Mouse (Mus musculus) bone marrow macrophage, adult 2 months (primary cell): ENCODE measurements around the gene Pycr2. TPM values are rescaled to one million over a fixed set of nuclear protein-coding genes. Genes with fewer than 3 reads are reported as not detected.
A peak's percentile ranks its signal among the peaks of the same experiment; 100 is the strongest.

ENCODE experiments used
- H3K27ac ChIP-seq: 2 replicates; pipeline ENCODE4 v1.5.1; 2012; ENCODE audit warnings: low read depth, low read length; ENCODE audit not compliant: insufficient read depth
- H3K4me1 ChIP-seq: 2 replicates; pipeline ENCODE4 v1.6.1; 2012; ENCODE audit warnings: low read length; ENCODE audit not compliant: control insufficient read depth, insufficient read depth
- H3K4me3 ChIP-seq: 2 replicates; pipeline ENCODE4 v1.5.1; 2012; ENCODE audit warnings: mild to moderate bottlenecking, low read length, moderate library complexity; ENCODE audit not compliant: insufficient read depth
- CTCF ChIP-seq: IDR thresholded peaks from 2 replicates; pipeline ENCODE4 v1.5.1; 2012; ENCODE audit warnings: low read depth, mild to moderate bottlenecking, low read length, moderate library complexity
- POLR2A ChIP-seq: IDR thresholded peaks from 2 replicates; pipeline ENCODE4 v1.6.1; 2012; ENCODE audit warnings: mild to moderate bottlenecking, low read depth, low read length, borderline replicate concordance
- polyA plus RNA-seq: library from polyadenylated mRNA; stranded (reverse); fragments of >200 nt; gene quantifications from 2 replicates; pipeline ENCODE4 v1.2.4, GENCODE M21; 2012; ENCODE audit not compliant: missing spikeins, insufficient read depth, insufficient read length

Pycr2 gene
- polyA plus RNA-seq, 1 experiment: 19.2 TPM

DNA sequence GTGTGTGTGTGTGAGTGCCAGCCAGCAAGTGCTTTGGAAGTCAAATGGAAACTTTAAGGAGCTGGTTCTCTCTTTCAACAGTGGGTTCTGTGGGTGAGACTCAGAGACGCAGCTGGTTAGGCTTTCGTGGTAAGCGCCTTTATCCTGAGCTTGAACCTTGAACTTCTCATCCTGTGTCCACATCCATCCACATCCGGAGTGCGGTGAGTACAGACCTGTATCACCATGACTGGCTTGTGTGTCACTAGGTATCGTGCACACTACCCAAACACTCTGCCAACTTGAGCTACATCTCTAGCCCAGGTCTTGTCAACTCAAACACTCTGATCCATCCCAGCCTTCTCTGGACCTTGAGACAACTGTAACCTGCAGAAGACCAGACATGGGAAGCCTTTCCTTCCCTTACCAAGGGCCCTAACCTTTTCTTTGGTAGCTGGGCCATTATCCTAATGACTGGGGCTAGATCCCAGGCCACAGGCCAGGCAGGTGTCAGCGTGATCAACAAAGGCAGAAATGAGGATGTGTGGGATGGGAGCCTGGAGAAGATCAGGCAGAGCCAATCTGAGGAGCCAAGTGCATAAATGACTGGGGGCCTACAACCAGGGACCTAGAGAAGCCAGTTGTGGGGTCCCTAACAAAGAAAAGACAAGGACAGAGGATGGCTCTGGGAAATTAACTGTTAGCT lies 36.8 kb downstream of the Pycr2 start:
- Histone ChIP-seq H3K27ac (no peak overlapping the region), H3K4me1 (peaks cover 35% of the 10 kb centered on the region), H3K4me3 (no peak overlapping the region)
- no peak for TF ChIP-seq POLR2A
- TF ChIP-seq CTCF: no peak

DNA sequence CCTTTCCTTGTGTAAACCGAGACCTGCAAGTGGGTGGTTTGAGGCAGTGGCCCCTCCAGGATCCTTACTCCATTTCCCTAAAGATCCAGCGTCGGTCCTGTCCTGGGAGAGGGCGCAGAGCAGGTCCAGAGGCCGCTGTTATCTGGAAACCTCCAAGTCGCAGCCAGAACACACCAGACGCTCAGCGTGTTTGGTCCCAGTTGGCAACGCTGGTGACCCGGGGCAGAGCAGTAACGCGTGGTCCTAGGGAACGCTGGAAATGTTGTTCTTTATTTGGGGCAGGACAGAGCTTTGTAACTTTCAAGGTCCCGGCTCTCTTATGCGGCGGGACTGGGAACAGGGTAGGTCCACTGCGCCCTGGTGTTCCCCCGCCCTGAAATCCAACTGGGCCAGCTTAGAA lies 37.6 kb downstream of the Pycr2 start:
- TF ChIP-seq POLR2A (no peak), CTCF (no peak)
- peak overlapping the region; percentile 71 for H3K4me3 ChIP-seq
- H3K27ac ChIP-seq: no peak overlapping the region
- peaks cover 42% of the 10 kb centered on the region for H3K4me1 ChIP-seq

DNA sequence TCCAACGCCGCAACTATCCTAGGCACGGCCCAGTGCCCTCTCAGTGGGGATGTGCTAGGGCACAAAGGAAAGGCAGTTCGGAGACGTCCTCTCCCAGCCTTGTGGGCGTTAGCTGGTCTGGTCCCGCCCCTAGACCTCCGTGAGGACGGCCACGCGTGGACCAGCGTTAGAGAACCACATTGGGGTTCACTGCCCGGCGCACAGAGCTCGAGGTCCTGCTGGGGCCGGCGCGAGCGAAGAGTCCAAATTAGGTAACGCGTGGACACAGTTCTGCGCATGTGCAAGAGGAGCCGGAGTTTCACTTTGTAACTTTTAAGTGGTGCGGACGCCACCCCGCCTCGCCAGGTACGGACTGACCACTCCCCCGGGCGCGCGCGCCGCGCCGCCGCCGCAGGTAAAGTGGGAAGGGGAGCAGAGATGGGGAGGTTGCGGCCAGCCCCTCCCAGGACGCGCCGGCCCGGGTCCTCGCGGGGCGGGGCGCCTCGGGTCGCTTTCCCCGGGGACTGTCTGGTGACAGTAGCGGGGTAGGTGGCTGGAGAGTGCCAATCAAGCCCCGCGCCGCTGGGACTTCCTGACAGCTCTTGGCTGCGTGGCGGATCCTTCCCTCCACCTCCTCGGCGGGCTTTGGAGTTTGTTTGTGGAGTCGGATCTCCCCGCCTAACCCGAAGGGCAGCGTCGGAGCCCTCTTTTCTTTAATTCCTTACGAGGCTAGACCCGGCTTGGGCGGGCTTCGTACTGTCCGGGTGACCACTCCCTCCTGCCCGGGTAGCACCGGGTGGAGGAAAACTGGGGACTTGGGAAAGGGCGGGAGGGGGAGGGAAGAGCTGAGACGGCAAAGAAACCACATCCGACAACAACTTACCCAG lies 38.3 kb downstream of the Pycr2 start, which contains the start of gene Tmem63a:
Gene Tmem63a (plus strand): TSS at position 179 of the 866 bp plus-strand sequence.
- peaks cover 42% of the 10 kb centered on the region for H3K4me1 ChIP-seq

DNA sequence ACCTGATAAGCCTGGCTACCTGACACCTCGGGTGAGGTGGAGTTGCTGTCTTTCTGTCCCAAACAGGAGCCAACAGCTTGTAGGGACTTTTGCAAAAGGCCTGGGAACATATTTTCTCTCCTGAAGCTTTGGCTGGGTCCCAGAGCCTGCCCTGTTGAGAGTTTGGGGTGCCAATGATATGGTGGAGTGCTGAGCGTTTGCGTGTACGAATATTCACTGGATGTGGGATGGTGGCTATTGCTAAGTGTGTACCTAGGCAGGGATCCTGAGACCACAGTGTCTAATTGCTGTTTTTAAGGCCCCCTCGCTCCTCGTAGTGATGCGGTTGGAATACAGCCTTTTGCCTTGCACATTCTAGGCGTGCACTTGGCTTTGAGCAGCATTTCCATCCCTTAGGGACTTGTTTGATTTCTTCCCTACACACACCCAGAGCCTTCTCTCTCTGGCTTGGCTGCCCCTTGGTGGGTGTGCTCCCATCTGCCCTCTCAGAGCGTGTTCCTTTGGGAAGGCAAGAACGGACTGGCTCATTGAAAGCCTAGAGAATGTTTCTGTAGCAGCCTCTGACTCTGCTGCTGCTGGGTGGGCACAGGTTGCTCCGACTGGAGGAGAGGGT lies 39.0 kb downstream of the Pycr2 start:
- Histone ChIP-seq H3K27ac (no peak overlapping the region), H3K4me3 (peak overlapping the region; percentile 71), H3K4me1 (peaks cover 42% of the 10 kb centered on the region)
- no peak for TF ChIP-seq POLR2A
- no peak for TF ChIP-seq CTCF

More for the DNA sequence above, 38.3 kb downstream of the Pycr2 start, which contains the start of gene Tmem63a:
- TF ChIP-seq POLR2A (no peak), CTCF (no peak)
- Histone ChIP-seq H3K4me3 (peak within 1 kb of the TSS; percentile 71), H3K27ac (peak within 1 kb of the TSS; percentile 32)

DNA sequence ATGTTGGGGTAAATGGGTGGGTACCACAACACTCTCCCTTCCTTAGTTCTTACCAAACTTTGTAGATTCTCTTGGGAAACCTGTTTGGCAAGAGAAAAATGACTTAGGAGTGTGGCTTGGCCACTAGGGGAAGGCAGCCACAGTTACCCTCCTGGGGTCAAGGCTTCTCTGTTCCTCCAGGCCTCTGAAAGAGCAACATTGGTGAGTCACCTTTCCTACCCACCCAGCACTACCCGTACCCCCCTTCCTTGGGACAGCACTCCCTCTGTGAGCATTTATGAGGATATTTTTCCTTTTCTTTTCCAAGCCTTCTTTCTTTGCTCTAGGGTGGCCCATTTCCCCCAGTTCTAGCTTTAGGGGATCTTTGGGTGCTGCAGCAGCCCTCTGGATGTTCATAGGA lies 39.8 kb downstream of the Pycr2 start:
- TF ChIP-seq POLR2A: no peak
- no peak for TF ChIP-seq CTCF
- peak overlapping the region; percentile 22 for H3K27ac ChIP-seq
- H3K4me3 ChIP-seq: no peak overlapping the region
- H3K4me1 ChIP-seq: peaks cover 42% of the 10 kb centered on the region

DNA sequence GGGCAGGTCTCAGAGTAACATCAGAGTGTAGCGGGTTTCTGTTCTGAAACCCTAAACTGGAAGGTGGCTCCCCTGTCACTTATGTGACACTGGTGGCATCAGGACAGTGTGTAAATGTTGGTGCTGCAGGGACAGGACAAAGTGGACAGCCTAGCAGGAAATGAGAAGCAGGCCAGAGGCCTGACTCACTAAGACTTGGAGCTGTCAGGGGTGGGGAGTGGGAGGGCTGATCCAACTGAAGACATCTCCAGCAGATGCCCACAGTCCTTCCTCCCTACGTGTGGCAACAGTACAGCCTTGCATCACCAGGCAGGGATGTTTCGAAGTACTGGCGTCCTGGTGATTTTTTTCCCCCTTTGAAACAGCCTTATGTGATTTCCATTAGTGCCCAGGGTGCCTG lies 40.5 kb downstream of the Pycr2 start:
- Histone ChIP-seq H3K4me3 (0 out of 2 replicates have a peak overlapping the region, but pooled peaks have one; percentile 10), H3K4me1 (peaks cover 42% of the 10 kb centered on the region), H3K27ac (peak overlapping the region; percentile 46)
- TF ChIP-seq CTCF: no peak
- TF ChIP-seq POLR2A: no peak

DNA sequence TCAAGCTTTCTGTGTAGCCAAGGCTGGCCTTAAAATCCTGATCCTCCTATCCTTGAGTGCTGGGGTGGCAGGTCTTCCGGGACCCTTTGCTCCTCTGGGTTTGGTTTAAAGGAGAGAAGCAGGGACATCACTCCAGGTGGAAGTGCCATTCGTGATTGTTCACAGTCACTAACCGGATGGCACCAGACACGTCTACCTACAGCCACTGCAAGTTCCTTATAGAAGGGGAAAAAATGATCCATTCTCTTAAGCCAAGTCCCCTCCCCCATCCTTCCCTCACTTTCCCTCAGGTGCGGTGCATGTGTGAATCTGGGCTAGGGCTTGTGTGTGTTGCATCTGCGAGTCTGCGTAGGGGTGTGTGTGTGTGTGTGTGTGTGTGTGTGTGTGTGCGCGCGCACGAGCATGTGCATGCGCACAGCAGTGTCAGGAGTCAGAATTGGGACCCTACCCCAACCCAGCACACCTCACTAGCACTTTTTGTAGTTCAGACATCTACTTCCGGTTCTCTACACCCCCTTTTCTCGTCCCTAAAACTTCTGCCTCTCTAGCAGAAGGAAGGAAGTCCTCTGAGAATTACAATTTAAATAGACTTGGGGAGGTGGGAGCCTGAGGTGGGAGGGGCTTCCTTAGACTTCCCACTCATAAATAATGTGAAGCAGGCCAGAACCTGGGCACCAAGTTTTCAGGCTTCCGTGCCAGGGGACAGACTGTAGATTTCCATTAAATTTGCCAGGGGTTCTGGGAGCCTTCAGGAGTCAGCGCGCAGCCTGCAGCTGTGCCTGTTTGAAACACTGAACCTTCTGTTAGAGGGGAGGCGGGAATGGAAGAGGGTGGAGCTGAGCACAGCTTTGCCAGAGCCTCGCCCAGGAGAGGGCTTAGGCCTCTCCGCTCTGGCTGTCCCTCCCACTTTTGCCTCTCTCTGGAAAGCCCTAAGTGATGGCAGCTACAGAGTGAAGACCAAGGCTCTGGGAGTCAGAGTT lies 41.2 kb downstream of the Pycr2 start:
- H3K27ac ChIP-seq: peak overlapping the region; percentile 46
- H3K4me3 ChIP-seq: 0 out of 2 replicates have a peak overlapping the region, but pooled peaks have one; percentile 10
- H3K4me1 ChIP-seq: peaks cover 42% of the 10 kb centered on the region
- TF ChIP-seq POLR2A: no peak

DNA sequence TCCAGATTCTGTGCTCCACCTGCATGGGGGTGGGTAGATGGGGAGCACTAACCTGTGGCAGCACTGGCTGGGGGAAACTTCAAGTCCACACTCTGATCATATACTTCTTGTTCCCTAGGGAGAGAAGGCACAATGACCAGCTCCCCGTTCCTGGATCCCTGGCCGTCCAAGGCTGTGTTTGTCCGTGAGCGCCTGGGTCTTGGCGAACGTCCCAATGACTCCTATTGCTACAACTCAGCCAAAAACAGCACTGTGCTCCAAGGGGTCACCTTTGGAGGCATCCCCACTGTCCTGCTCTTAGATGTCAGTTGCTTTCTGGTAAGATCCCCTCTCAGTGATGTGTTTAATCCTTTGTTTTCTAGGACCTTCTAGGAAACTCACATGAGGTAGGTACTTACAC lies 42.4 kb downstream of the Pycr2 start:
- no peak overlapping the region for H3K4me3 ChIP-seq
- peaks cover 40% of the 10 kb centered on the region for H3K4me1 ChIP-seq
- no peak overlapping the region for H3K27ac ChIP-seq
- TF ChIP-seq CTCF (no peak), POLR2A (no peak)

DNA sequence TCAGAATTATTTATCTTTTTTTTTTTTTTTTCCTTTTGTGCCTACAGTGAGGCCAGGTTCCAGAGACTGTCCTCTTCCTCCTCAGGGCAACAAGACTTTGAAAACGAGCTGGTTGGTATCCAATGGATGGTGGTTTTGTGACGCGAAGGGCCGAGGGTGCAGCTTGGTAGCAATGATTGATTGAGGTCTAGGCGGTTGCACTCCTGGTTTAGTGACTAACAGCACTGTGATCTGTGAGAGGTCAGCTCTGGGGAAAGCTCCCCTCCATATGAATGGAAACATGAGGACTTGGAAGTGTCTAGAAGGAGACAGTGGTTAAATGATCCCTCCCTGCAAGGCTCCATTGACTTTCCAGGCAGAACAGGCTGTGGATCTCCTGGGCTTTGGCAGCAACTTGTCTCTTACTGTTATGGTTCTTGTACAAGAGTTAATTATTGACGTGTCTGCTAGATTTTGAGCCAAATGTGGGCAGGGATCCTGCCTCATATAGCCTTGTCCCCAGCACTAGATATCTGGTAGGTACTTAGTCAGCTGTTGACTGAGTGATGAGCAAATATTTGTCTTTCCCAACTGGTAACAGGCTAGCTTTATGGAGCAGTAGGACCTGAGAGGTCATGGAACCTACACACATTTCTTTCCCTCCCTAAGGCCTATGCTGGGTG lies 48.1 kb downstream of the Pycr2 start:
- TF ChIP-seq CTCF: no peak
- no peak for TF ChIP-seq POLR2A
- no peak overlapping the region for H3K27ac ChIP-seq
- H3K4me1 ChIP-seq: peaks cover 5% of the 10 kb centered on the region; the same call in 1 of the 2 replicates
- no peak overlapping the region for H3K4me3 ChIP-seq
